Mouse (Mus musculus): ENCODE data around the gene Mfsd5.

Gene Mfsd5

DNA sequence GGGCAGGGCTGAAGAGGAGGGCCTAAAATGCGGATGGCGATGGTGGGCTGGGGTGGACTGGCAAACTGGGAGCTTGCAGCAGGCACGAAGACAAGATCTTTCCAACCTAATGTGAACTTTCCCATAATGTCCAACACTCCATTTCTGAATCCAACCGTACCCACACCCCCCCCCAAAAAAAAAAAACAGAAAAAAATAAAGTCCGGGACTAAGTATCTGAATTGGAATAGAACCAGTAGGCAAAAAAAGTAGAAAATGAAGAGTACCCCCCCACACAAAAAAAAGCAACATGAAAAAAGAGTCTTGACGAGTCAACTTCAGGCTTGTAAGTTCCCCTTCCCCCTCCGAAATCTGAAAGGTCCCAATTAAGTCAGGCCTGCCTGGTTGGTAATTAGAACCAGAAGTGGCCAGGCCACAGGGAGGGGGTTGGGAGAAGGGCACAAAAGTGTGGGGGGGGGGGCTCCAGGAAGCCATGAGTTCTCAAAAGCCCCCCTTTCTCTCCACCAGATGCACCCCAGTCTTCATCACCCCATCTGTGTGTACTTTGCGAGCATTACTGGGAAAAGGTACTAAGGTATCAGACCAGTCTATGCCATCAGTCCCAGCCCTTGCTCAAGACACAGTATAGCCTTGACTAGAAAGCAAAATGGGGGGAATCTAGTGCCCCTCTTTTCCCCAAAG, 31.0 kb upstream of the Mfsd5 start:
- DNase-seq (ENCODE audit: low spot score) = no peak

DNA sequence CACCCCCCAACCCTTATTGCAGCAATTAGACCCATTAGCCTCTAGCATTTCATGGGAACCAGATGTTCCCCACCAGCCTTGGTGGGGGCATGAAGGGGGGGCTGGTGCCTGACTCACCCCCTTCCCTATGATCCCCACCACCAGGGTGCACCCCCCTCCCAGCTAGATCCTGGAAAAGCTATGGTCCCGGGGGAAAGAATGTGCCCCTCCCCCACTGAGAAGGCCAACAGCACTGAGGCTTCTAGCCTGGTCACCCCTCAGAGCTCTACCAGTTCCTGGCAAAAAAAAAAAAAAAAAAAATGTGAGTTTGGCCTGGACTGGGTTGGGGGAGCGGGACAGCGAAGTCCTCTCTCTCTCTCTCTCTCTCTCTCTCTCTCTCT, 30.5 kb upstream of the Mfsd5 start:
- no peak for DNase-seq (ENCODE audit: low spot score)

DNA sequence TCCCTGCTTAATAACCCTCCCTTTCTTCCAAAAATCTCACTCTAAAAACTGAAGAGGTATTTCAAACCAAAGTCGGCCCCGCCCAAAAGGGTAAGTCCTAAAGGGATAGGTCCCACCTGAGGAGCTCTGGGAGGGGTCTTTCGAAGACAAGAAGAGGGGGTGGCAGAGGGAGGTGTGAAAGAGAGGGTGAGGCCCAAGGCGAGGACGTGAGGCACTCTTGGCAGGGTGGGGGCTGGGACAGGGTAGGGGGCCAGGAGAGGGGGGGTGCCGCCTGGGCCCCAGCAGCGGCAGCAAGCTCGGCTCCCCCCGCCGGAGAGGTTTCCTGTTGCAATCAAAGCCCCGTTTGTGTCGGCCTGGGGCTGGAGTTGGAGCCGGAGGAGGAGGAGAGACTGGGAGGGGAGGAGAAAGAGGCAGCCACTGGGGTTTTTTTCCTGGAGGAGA, 30.0 kb upstream of the Mfsd5 start:
- no peak for DNase-seq (ENCODE audit: low spot score)

DNA sequence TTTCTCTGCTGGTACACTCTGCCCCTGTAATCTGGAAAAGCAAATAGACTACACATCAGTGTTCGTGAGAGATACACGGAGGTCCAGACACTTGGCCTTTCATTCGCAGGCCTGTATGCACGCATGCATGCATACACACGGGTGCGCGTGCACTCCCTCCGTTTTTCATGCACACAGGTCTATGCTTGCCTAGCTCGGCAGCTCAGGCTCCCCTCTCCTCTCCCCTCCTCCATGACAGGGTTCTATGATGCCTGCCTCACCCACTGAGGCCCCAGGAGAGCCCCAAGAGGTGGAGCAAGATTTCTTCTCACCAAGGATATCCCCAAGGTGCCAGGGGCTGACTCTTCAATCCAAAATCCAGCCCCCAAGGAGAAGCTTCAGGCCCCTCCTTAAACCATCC, 29.3 kb upstream of the Mfsd5 start:
- DNase-seq (ENCODE audit: low spot score) = no peak

DNA sequence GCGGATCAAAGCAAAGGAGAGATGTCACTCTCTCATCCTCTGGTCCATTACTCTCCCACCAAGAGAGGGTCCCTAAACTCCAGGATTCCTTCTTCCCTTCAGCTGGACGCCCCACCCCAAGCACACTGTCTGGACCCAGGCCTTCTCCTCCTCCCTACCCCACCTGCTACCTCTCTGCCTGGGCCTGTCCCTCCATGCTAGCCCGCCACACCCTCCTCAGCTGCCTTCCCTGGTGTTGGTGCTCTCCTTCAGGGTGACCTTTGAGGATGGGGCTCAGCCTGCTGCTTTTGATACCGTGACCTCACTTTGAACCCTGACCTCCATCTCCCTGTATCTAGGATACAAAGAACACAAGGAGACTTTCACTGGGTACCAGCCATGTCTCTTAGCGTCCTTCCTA, 28.7 kb upstream of the Mfsd5 start:
- no peak for DNase-seq (ENCODE audit: low spot score)

DNA sequence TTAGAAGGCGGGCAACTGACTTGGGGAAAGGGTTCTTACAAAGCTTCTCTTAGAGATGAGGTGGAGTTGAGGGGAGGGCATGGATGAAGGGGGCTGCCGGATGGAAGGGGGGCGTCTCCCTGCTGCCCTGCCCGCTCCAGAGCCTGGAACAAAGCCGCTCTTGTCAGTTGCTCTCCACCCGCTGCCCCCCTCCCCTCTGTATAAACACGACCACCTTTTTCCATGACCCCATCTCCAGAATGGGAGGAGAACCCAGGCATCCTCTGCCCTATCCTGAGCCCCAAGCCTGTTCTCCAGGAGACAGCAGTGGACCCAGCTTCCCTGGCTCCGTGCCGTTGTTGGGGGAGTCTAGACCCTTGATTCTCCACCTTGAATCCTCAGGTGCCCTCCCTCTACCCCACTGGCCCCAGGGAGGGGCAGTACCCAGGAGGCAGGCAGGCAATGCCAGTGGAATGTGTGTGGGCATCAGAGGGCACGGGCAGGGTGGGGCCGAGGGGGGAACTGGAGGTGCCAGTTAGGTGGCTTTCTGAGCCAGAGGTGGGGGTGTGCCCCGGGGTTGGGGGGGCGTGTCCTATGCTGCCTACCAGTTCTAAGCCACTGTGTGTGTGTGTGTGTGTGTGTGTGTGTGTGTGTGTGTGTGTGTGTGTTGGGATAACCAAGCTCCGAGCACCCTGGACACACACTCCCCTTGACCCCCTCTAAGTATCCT, 23.6 kb upstream of the Mfsd5 start:
- DNase-seq (ENCODE audit: low spot score) = no peak

DNA sequence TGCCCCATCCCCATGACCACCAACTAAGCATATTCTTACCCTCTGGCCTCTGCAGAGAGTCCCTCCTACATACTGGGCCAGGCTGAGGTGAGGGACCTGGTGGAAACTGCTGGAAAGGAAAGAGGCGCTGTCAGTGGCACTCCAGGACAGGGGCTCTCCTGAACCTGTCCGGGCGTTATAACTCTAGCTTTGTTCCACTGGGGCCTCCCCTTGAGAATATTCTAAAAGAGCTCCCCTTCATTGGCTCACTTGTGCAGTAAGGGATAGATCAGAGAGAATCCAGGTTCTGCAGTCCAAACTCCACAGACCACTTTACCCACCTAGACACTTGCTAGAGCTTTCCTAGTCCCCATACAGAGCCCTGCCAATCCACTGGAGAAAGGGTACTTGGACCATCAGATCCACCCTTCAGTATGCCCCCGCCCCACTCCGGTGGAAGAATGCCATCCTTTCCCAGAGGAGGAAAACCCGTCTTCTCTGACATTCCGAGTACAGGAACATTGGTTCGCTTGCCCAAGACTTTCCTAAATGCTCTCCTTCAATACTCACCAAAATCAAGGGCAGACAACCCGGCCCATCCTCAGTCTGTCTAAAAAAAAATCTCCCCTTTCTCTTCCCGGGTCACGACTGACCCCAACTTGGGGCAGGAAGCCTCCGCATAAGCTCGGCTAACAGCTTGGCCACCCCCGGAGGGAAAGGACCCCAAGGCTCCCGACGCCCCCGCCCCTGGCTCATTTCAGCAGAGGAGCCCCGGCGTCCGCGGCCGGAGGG, 22.6 kb upstream of the Mfsd5 start:
- DNase-seq (ENCODE audit: low spot score) = no peak

DNA sequence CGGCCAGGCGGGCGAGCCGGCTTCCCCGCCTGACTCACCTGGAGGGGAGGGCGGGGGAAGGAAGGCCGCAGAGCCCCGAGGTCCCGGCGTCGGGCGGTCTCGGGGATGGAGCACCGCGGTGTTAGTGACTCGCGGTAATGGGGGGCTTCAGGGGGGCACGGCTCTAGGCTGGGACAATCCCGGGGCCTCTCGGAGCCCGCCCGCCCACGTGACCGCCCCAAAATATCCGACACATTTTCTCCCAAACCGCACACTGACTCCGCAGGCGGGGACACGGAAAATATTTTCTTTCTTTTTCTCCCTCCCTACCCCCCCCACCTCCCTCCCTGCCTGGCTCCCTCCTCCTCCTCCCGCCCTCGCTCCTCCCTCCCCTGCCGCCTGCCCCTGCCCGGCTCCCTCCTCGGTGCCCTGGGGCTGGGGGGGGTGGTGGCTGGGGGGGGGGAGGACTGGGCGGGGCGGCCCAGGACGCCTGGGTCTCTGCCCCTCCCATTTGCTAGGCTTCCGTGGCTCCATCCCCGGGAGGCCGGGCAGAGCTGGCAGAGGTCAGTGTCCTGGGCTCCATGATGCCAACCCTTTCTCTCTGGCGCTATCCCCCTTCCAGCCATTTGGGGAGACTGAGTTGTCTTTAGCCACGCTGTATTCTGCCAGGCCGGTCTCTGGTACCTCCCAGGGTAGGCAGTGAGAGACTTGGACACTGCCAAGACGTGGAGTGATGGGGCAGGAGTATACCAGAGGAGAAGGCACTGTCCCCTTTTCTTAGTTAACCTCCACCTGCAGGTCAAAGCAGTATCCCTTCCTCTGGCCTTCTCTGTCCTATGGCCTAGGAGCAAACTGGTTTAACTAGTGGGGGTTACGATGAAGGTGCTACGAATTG, 21.8 kb upstream of the Mfsd5 start, which contains the start of gene Rarg:
Gene Rarg, minus strand, starts transcription at position 316 of the 874 bp plus-strand sequence.
- DNase-seq (ENCODE audit: low spot score) = no peak

DNA sequence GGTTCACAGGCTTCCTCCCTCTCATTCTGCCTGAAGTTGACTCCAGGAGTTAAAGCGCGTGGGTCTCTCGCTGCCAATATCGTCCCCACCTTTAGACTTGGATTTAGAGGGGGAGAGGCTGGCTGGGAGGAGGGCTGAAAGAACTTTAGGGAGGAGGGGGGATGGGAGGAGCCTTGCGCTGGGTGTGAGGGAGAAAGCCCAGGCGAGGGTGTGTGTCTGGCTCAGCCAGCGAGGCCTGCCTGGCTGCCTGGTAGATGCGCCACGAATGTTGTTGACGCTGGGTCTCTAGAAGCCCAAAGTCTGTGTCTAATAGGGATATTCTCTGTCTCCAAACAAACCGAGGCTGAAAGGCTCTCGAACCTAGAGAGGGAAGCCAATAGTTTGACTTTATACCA, 21.2 kb upstream of the Mfsd5 start:
- no peak for DNase-seq (ENCODE audit: low spot score)

DNA sequence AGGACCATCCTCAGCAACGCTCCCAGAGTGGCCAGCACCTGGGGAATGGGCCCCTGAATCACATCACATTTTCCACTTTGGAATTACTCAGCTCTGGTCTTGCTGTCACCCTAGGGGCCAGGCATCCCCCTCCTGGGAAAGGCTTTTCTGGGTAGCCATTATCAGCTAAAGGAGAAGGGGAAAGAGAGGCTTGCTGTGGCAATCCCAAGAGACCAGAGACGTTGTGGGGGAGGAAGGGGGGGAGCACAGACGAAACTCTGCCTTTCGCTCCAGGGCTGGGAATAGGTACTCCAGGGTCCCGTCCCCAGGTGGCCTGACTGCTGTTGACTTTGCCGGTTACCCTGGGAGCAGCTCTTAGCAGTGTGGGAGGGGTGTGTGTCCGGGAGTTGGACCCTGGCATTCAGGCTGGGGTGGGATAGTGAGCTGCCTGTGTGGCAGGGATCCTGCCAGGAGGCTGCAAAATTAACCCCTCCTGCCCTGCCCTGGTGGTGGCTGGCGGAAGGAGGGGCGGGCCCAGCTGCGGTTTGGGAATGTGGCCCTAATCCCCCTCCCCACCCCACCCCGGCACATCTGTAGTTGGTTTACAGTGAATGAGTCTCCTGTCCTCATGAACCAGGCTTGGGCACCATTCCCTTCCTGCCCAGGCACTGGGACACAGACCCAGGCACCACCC, 20.5 kb upstream of the Mfsd5 start:
- DNase-seq (ENCODE audit: low spot score) = no peak

DNA sequence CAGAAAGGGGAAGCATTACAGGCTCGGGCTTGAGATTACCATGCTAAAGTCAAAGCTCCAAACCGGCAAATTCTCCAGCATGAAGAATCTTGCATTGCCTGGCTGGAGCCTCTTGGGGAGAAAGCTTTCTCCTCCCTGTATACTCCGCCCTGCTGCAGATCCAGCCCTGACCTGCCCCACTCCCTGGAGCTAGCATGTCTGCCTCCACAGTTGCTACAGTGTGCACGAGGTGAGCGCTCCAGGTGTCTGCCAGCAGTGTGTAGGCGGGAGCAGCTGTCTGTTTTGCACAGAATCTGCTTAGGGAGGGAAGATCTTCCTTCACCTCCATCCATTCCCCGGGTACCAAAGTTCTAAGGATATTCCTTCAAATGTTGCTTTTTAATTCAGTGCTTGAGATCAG, 16.7 kb upstream of the Mfsd5 start:
- no peak for DNase-seq (ENCODE audit: low spot score)

DNA sequence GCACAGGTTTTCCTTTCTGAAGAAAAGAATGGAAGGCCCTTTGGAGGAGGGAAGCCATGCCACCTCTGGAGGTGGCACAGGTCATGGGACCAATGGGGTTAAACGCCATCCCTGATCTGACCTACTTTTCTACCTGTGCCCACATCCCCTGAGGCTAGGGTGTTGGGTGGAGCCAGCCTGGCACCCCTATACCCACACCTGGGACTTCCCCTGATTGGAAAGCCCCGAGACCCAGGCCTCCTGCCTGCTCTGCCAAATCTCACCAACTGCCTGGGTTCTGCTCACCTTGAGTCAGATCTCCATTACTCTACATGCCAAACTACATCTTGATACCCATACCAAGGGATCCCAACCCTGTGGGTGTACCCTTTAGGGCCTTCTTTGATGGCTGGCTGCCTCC, 16.2 kb upstream of the Mfsd5 start:
- DNase-seq (ENCODE audit: low spot score) = no peak

DNA sequence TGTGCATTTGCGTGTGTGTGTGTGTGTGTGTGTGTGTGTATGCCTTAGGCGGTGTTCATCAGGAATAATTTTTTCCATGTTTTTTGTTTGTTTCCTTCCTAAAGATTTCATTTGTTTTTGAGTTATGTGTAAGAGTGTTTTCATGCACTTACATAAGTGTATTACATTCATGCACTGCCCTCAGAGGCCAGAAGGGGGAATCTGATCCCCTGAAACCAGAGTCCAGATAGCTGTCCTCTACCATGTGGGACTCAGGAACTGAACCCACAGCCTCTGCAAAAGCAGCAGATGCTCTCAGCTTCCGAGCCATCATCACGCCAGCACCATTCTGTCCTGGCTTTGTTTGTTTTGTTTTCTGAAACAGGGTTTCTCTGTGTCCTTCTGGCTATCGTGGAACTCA, 13.7 kb upstream of the Mfsd5 start:
- no peak for DNase-seq (ENCODE audit: low spot score)

DNA sequence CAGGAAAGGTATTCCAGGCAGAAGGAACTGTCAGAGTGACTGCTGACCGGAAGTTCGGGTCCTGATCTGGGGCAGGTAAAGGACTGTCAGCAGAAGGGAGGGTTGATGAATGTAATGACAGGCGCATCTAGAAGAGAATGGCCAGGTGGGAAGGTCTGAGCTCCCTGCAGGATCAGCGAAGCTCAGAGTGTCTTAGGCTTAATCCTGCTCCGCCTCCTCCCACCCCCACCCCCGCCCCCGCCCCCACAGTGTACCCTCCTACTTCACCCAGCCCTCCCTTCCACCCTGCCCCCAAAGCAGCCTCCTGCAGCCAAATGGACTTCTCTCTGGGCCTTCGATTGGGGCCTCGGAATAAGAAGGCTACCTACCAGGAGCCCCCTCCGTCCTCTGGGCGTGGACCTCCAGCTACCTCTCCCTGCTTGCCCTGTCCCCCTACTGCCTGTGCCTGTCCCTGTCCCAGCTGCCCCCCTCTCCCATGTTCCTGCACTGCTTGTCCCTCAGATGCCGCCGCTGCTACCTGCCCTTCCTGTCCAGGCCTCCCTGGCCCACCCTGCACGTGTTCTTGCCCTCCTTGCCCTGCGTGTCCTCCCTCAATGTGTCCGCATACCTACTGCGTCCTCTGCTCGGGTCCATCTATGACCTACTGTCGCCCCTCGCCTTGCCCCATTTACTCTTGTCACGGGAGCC, 8.8 kb upstream of the Mfsd5 start, which contains the start of gene Gm9918:
Gene Gm9918, plus strand, starts transcription at position 290 of the 687 bp plus-strand sequence.
- DNase-seq (ENCODE audit: low spot score) = no peak

DNA sequence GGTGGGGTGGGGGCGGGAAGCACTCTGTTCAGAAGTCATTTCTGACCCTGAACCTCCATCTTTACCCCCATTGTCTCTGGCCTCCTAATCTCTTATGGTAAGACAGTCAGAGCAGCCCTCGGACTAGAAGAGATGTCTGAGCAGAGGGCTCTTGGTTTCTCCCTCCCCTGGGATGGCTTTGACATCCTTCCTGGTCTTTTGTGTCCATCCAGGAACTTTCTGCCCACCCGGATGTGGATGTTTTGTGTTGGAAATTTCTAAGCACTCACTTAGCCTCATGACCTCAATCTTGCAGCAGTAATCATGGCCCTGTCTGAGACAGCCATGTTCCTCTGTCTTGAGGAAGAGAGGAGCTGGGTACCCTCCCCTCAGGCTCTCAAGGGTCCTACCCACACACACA, 7.8 kb upstream of the Mfsd5 start:
- no peak for DNase-seq (ENCODE audit: low spot score)

DNA sequence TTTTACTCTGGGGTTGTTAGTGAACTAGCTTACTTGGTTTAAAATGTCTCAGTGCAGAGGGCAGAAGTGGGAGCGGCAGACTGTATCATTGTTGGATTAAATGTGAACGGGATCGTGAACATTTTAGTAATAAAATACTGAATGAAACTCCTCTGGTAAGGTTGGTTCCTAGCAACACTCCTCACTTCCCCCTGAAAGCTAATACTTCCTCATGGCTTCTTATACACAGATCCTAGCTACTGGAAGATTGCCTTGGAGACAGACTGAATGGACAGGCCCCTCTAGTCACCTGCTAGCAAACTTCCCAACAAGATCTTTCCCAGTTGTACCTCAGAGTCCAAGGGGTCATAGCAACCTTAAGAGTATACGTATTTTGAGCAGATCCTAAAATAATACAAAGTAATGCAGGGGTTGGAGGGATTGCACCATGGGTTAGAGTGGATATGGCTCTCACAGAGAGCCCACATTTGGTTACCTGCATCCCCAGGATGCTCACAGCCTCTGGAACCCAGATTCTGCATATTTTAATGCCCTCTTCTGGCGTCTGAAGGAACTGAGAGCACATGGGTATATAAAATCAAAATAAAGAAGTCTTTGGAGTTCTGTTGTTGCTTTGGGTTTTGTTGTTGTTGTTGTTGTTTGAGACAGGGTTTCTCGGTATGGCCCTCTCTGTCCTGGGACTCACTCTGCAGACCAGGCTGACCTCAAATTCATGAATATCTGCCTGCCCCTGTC, 5.1 kb upstream of the Mfsd5 start:
- no peak for DNase-seq (ENCODE audit: low spot score)

DNA sequence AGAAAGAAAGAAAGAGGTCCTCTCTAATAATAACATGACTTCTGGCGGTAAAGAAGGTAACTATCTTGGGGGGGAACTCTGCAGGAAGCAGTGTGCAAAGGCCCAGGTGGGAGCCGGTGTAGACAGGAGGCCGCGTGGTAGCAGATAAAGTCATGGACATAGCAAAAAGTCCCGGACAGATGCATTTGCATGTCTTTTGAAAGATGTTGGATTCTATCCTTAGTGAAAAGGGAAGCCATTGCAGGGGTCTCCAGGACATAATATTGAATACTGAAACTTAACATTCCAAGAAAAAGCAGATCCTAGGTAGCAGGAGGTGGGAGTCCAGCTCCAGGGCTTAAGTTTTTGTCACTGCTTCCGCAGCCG, 545 bp upstream of the Mfsd5 start:
- no peak for DNase-seq (ENCODE audit: low spot score)

DNA sequence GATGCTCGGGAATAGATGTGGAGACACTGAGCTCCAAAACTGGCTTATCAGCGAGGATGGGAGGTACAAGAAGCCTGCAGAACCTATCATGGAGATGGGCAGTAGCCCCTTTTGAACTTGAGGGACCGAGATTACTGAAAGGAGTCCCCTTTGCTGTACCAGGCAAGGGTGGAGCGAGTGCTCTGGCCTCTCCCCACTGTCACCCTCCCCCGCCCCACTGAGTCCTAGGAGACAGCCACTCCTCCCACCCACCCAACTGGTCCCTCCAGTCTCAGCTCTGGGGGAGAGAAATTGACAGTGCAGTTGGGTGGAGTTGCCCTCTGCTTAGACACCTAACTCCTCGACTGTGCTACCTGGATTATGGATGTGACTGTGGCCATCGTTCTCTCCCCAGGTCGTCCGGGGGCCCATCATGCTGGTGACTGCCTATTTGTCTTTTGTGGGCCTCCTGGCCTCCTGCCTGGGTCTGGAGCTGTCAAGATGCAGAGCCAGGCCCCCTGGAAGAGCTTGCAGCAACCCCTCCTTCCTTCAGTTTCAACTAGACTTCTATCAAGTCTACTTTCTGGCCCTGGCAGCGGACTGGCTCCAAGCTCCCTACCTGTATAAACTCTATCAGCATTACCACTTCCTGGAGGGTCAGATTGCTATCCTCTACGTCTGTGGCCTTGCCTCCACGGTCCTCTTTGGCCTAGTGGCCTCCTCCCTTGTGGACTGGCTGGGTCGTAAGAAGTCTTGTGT, 698 bp downstream of the Mfsd5 start:
- no peak for DNase-seq (ENCODE audit: low spot score)

DNA sequence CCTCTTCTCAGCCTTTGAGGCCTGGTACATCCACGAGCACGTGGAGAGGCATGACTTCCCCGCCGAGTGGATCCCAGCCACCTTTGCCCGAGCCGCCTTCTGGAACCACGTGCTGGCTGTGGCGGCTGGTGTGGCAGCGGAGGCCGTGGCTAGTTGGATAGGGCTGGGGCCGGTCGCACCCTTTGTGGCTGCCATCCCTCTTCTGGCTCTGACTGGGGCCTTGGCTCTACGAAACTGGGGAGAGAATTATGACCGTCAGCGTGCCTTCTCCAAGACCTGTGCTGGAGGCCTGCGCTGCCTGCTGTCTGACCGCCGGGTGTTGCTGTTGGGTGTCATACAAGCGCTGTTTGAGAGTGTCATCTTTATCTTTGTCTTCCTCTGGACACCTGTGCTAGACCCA, 1.4 kb downstream of the Mfsd5 start:
- no peak for DNase-seq (ENCODE audit: low spot score)

Measured in left cerebral cortex, adult 11 months (tissue).